Mouse (Mus musculus) C2C12 (cell line): ENCODE measurements at regions not wholly inside any gene's neighbourhood (a gene's known extent, or its start where the extent isn't known, plus 50 kb on each side); places are given as distances from the start of the nearest gene placed in this dataset.

ENCODE experiments used
- CEBPB ChIP-seq: IDR thresholded peaks from one replicate; pipeline ENCODE4 v1.6.1; 2011; ENCODE audit warnings: low read depth, mild to moderate bottlenecking, control low read depth, moderate library complexity
- CTCF ChIP-seq: IDR thresholded peaks from one replicate; pipeline ENCODE4 v1.5.1; 2011; ENCODE audit not compliant: control insufficient read depth, insufficient read depth, insufficient read length
- MAX ChIP-seq: IDR thresholded peaks from one replicate; pipeline ENCODE4 v1.6.1; 2011; ENCODE audit warnings: mild to moderate bottlenecking, control low read depth
- MYOD1 ChIP-seq: IDR thresholded peaks from one replicate; pipeline ENCODE4 v1.6.1; 2011; ENCODE audit warnings: low read depth; ENCODE audit not compliant: control insufficient read depth, insufficient read length
- MYOG ChIP-seq: IDR thresholded peaks from one replicate; pipeline ENCODE4 v1.6.1; 2011; ENCODE audit not compliant: control insufficient read depth, insufficient read length; ENCODE audit errors: extremely low read depth
- USF1 ChIP-seq: IDR thresholded peaks from one replicate; pipeline ENCODE4 v1.6.1; 2011; ENCODE audit warnings: low read depth, mild to moderate bottlenecking, control low read depth, moderate library complexity

GRCm38 (mm10) chr8:30797341-30797740, 2631.2 kb upstream of the 5930422O12Rik start:
- TF ChIP-seq CTCF (no peak), MYOD1 (no peak), MAX (no peak), USF1 (no peak), CEBPB (no peak), MYOG (no peak)
